Mouse (Mus musculus) limb, embryonic 14.5 days (tissue): ENCODE results near the gene Dad1. TPM values are rescaled to one million over a fixed set of nuclear protein-coding genes. Genes with fewer than 3 reads are reported as not detected.

Source experiments
- ATAC-seq: fragments of 200-750 bp; cut with Nextera tagmentation; 2 replicates; pipeline ENCODE4 v1.8.0; 2017; ENCODE audit warnings: low read depth, moderate number of reproducible peaks, moderate TSS enrichment; ENCODE audit not compliant: low FRiP score
- DNase-seq: peaks from one replicate; pipeline ENCODE4 v3.0.0-alpha.2; 2015; ENCODE audit warnings: low spot score
- H3K27ac ChIP-seq: fragments of 300-500 bp; sonication (generic); replicated peaks from 2 replicates; pipeline ENCODE4 v1.5.1; 2014; ENCODE audit warnings: low read depth, mild to moderate bottlenecking, low read length, moderate library complexity, mixed read lengths
- H3K27me3 ChIP-seq: fragments of 300-500 bp; sonication (generic); 2 replicates; pipeline ENCODE4 v1.6.1; 2014; ENCODE audit warnings: low read length, mixed read lengths; ENCODE audit not compliant: control insufficient read depth, insufficient read depth
- H3K36me3 ChIP-seq: fragments of 300-500 bp; sonication (generic); 2 replicates; pipeline ENCODE4 v1.6.1; 2014; ENCODE audit warnings: mild to moderate bottlenecking, low read length, moderate library complexity, mixed read lengths; ENCODE audit not compliant: control insufficient read depth, insufficient read depth
- H3K4me1 ChIP-seq: fragments of 300-500 bp; sonication (generic); 2 replicates; pipeline ENCODE4 v1.6.1; 2014; ENCODE audit warnings: antibody characterized with exemption, low read length, mixed read lengths; ENCODE audit not compliant: control insufficient read depth, insufficient read depth
- H3K4me2 ChIP-seq: fragments of 300-500 bp; sonication (generic); replicated peaks from 2 replicates; pipeline ENCODE4 v1.6.1; 2014; ENCODE audit warnings: low read depth, mild to moderate bottlenecking, low read length, moderate library complexity; ENCODE audit not compliant: severe bottlenecking
- H3K4me3 ChIP-seq: fragments of 300-500 bp; sonication (generic); replicated peaks from 2 replicates; pipeline ENCODE4 v1.5.1; 2014; ENCODE audit warnings: low read length
- H3K9ac ChIP-seq: fragments of 300-500 bp; sonication (generic); 2 replicates; pipeline ENCODE4 v1.6.1; 2014; ENCODE audit warnings: mild to moderate bottlenecking, low read depth, low read length, moderate library complexity; ENCODE audit not compliant: severe bottlenecking
- H3K9me3 ChIP-seq: fragments of 300-500 bp; sonication (generic); 2 replicates; pipeline ENCODE4 v1.6.1; 2016; ENCODE audit warnings: low read length; ENCODE audit not compliant: control insufficient read depth
- POLR2A ChIP-seq: fragments of 200-500 bp; IDR thresholded peaks from 2 replicates; pipeline ENCODE4 v1.8.0; 2012; ENCODE audit warnings: inconsistent platforms, mild to moderate bottlenecking, moderate library complexity, borderline replicate concordance; ENCODE audit not compliant: insufficient read depth, insufficient read length; ENCODE audit errors: extremely low read depth
- WGBS: fragments of 180-500 bp; shearing (Covaris S2); extraction: QIAGEN DNeasy Blood & Tissue Kit; methylation state at CpG from one replicate; pipeline ENCODE4 v1.1.7; 2014; 5-methylcytosine and 5-hydroxymethylcytosine counted together
- polyA plus RNA-seq, 2 experiments: library from polyadenylated mRNA; depleted of rRNA in 1 of 2; stranded (reverse) in 1 of 2; unstranded in 1 of 2; fragments of >200 nt; fragmentation: Nextera tagmentation in 1 of 2; extraction: Ambion mirVana in 1 of 2; gene quantifications; 2 replicates each; pipeline versions ENCODE4 v1.2.1 to v1.2.3; 2012 to 2014

The Dad1 gene
- polyA plus RNA-seq, 2 experiments, result 248 to 419 TPM

DNA sequence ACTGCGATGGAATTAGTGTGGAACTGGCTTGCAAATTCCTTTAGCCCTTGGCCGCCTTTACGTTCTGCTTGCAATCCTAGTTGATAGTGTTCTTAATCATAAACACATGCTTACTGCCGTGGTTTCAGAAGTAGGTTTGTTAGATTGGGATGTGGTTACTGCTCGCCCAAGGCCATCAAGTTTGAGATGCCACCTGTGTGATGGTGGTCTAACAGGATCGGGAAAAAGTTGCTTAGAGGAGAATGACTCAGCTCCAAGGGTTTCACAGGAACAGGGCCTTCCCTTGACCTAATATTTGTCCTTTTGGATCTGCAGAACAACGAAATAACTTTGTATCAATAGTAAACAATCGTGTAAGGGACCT lies 5.8 kb upstream of the Dad1 start:
- TF ChIP-seq POLR2A, result no peak
- ATAC-seq, result no peak
- Histone ChIP-seq H3K36me3 (peaks cover 16% of the 10 kb centered on the region), H3K4me1 (peaks cover 12% of the 10 kb centered on the region), H3K9me3 (no peaks in the 10 kb centered on the region), H3K27ac (peak overlapping the region; percentile 65), H3K27me3 (no peaks in the 10 kb centered on the region), H3K4me2 (peak overlapping the region; percentile 66), H3K9ac (peak overlapping the region; percentile 54), H3K4me3 (peak overlapping the region; percentile 50)
- WGBS, result 15% methylated on average over 8 of the region's 8 CpGs
- DNase-seq, result no peak

DNA sequence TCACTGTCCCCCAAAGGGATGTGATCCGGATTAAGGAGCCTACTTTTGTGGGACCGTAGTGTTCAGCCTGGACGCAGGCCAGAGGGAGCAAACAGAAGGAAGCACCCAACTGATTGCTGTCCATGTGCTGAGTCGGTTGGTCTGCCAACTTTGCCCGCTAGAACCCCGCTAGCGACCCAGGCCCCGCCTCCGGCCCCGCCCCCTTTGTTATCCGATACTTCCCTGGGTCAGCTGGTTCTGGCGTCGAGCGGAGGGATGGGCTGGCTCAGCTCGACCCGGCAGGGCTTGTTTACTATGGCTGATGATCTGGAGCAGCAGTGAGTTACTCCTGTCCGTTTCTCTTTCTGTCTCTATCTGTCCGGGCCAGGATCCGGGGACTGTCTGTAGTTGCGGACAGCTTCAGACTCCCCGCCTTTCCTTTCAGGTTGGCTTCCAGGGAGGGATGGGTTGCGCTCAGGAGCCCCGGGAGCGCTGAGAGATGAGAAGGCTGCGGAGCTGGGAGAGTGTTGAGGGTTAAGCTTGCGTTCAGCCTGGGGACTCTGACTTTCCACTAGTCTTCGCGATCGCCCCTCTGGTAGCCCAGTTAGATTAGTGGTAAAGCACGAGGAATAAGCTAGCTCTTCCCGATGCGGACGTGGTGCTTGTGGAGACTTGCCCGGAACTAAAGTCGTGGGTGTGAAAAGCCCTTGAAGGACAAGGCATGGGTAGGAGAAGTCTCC lies 5.3 kb upstream of the Dad1 start:
- Histone ChIP-seq H3K9me3 (no peaks in the 10 kb centered on the region), H3K4me1 (peaks cover 16% of the 10 kb centered on the region), H3K36me3 (peaks cover 15% of the 10 kb centered on the region), H3K4me3 (peak overlapping the region; percentile 50), H3K27me3 (no peaks in the 10 kb centered on the region), H3K27ac (peak overlapping the region; percentile 65), H3K9ac (peak overlapping the region; percentile 54), H3K4me2 (peak overlapping the region; percentile 66)
- 0% methylated on average over 35 of the region's 35 CpGs for WGBS
- TF ChIP-seq POLR2A, result 0 out of 2 replicates have a peak, but pooled peaks have one; percentile 17
- ATAC-seq (peak; percentile 96), DNase-seq (peak; percentile 94)

DNA sequence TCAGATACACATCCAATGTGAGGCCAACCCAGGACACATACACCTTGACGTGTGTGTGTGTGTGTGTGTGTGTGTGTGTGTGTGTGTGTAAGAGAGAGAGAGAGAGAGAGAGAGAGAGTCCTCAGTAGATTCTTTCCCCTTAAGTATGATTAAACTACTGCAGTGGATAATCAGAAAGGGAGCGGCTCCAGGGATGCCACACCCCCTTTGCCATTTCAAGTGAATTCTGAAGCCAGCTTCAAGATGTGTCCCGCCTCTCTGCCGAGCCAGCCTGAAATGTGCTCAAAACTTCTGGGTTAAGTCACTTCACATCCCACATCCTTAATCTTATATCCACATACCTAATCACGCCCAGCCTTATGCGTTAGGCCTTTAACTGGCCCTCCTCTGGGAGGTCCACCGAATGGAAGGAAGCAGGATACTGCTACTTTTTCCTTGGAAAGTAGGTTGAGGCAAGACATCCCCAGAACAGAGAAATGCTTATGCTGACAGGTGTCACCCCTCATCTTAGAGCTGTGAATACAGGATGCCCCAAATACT lies 4.3 kb upstream of the Dad1 start:
- no peak for DNase-seq
- no peaks in the 10 kb centered on the region for H3K27me3 ChIP-seq

DNA sequence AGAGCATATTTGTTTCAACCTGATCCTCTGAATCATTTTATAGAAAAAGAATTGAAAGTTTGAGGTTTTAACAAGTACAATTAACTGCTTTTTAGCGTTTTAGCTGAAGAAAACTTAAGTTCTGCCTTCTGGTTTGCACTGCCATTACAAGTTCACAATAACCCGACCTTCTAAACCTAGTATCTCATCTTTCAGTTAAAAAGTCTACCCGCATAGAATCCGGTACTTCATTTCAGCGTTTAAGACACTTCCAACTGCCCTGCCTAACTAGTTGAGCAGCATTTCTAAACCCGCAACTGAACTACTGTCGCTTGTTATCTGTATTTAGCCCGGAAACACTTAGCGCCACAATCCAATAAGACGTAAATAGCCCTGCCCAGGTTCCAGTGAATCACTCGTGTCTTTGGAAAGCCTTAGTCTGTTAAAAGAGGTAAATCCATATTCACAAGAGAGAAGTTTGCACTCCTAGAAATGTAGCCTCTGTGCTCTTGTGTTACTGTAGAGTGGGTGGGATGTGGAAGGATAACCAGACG lies 832 bp upstream of the Dad1 start:
- peaks cover 19% of the 10 kb centered on the region for H3K4me1 ChIP-seq
- no peaks in the 10 kb centered on the region for H3K9me3 ChIP-seq
- no peaks in the 10 kb centered on the region; the same call in 1 of the 2 replicates for H3K36me3 ChIP-seq
- H3K9ac ChIP-seq, result no peak overlapping the region
- peak overlapping the region; percentile 81 for H3K4me2 ChIP-seq
- TF ChIP-seq POLR2A, result no peak
- ATAC-seq (no peak), DNase-seq (no peak)
- WGBS, result 61% methylated on average over 12 of the region's 12 CpGs
- H3K27me3 ChIP-seq, result no peaks in the 10 kb centered on the region
- H3K27ac ChIP-seq, result no peak overlapping the region
- peak overlapping the region; percentile 82 for H3K4me3 ChIP-seq

More for the DNA sequence above, 4.3 kb upstream of the Dad1 start:
- no peak for TF ChIP-seq POLR2A
- Histone ChIP-seq H3K36me3 (peaks cover 8% of the 10 kb centered on the region), H3K9ac (no peak overlapping the region), H3K4me1 (peaks cover 16% of the 10 kb centered on the region), H3K9me3 (no peaks in the 10 kb centered on the region), H3K4me3 (no peak overlapping the region), H3K4me2 (no peak overlapping the region; the same call in 1 of the 2 replicates), H3K27ac (no peak overlapping the region)
- 62% methylated on average over 7 of the region's 7 CpGs for WGBS
- ATAC-seq, result no peak

DNA sequence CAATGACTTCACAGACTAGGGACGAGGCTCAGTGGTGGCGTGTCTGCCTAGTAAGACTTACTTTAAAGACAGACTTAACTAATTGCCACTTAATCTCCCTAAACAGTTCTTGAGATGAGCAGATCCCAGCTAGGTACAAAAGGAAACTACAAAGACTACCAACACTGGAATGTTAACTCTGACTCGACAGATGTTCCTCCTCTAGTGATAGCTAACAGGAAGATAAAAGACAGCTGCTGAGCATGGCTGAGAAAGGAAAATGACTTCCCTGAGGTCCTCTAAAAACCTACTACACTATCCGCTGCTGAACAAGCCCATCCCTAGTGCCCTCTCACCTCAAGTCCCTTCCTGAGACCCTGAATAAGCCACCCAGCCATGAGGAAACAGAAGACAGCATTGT lies 3.8 kb downstream of the Dad1 start:
- H3K4me2 ChIP-seq, result no peak overlapping the region
- no peak for DNase-seq

More for the DNA sequence above, 3.8 kb downstream of the Dad1 start:
- H3K9ac ChIP-seq, result peak overlapping the region; percentile 18; the same call in 1 of the 2 replicates
- H3K36me3 ChIP-seq, result peaks cover 25% of the 10 kb centered on the region
- no peak overlapping the region for H3K27ac ChIP-seq
- no peak for ATAC-seq
- H3K27me3 ChIP-seq, result no peaks in the 10 kb centered on the region
- WGBS, result 54% methylated on average over 4 of the region's 4 CpGs
- H3K9me3 ChIP-seq, result no peaks in the 10 kb centered on the region
- H3K4me1 ChIP-seq, result peaks cover 15% of the 10 kb centered on the region
- no peak overlapping the region for H3K4me3 ChIP-seq
- TF ChIP-seq POLR2A, result no peak
